Mouse (Mus musculus) adrenal gland, postnatal 36 days (tissue): ENCODE measurements at regions not wholly inside any gene's neighbourhood (a gene's known extent, or its start where the extent isn't known, plus 50 kb on each side); places are given as distances from the start of the nearest gene placed in this dataset.

Source experiments
- DNase-seq, 2 experiments: peaks; one replicate each; pipeline ENCODE4 v3.0.0; 2021; ENCODE audit warnings: mixed read lengths in 1 of 2

DNA sequence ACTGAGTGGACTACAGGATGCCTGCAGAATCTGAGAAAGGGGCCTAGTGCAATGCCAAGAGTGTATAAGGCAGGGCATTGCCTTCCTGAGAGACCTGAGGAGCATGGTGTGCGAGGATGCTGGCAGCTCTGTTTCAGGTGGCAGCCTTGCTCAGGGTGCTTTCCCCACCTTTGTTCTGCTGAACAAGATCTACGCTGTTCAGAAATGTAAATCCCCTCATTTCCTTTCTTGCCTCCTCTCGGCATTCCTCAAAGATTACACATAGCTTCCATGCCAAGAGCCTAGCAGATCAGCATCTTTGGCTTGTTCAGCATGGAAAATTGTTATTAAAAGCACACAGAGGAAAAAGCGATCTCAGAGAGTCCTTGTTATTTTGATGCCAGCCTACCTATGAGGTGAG lies 128.6 kb upstream of the Flrt2 start:
- no peak for DNase-seq

DNA sequence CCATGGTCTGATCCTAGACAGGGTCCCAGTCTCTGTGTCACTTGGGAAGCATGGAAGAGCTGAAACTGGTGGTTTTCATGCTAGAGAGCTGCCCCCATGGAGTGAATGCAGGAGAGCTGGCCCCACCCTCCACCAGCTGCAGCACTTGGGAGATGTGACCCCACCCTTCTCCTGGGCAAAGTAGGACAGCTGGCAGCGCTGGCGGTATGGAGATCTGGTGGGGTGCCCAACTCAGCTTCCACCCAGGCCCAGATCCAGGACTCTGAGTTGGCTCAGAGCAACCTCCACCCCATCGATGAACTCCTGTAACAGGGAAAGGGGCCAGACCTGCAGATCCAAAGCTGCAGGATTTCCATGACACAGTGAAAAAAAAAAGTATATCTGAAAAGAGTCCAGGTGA lies 115.3 kb upstream of the Flrt2 start:
- no peak for DNase-seq

DNA sequence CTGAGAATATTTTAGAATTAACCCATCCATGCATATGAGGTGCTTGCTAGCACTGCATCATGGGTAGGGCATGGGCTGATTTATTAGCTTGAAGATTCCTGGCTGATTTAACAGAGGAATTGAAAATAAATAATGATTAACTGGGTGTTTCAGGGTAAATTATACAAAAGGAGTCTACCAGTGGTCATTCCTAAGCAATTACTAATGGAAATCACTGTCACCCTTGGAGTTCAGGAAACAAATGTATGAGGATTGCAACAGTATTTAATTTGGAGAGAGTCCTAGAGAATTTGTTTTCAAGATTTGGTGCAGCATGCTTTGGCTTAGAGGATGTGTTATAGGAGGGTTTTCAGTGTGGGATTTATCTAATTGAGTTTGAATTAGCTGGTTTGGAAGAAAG lies 103.0 kb upstream of the Flrt2 start:
- no peak for DNase-seq

DNA sequence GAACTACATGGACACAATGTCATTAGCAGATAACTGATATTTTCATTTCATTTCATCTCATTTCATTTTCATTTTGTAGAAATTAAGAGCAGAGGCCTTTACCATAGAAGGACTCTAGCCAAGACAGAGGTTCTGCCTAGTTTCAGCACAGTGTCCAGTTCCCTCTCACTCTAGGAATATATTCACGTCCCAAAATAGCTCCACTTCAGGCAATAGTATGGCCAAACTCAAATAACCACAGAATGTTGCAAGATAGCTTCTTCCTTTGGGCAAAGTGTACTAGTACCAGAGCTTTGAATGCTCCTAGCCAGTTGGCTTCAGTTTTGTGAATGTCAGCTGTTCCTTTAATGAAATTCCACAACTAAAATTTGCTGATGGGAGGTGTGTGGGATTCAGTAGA lies 72.7 kb upstream of the Flrt2 start:
- no peak for DNase-seq

DNA sequence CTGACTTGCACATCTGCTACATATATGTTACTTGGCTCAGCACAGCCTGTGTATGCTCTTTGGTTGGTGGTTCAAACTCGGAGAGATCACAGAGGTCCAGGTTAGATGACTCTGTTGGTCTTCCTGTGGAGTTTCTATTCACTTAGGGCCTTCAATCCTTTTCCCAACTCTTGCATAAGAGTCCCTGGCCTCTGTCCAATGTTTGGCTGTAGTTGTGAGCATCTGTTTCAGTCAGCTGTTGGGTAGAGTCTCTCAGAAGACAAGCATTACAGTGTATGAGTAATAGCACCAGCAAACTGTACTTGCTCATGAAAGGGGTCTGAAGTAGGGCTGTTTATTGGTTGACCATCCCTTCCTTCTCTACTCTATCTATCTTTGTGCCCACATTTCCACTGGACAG lies 61.0 kb upstream of the Flrt2 start:
- DNase-seq = peak; percentile 40 to 53

DNA sequence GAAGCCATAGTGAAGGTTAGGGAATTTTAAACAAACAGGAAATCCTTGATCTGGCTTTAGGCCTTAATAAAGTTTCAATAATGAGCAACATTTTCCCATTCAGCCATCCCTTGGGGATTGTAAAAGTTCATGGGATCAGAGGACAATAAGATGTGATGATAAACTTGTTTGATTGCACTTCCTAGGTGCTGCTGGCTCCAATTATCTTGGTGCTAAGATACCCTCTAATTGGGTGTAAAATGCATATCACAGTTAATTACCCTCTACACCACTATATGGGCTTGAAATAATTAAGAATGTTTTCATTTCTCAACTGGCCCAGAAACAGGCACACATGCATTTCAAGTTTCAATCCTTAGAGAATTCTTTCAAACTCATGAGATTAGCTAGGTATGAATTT lies 55.4 kb upstream of the Flrt2 start:
- no peak for DNase-seq

DNA sequence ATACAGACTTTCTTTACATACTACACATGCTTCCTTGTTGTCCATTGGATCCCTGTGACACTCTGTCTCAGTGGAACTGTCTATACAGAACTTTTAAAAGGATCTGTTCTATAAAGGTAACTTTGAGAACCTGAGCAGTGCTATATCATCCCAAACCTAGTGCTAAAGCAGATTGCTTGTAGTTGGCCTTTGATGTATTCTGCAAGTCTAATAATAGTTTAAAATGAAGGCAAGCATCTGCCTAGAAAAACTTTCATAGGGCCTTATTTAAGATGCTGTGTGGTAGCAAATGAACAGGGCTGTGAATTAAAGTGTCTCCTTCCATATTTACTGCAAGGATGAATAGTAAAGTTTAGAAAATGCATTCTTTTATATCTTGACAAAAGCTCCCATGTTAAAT lies 52.1 kb upstream of the Flrt2 start:
- no peak for DNase-seq

DNA sequence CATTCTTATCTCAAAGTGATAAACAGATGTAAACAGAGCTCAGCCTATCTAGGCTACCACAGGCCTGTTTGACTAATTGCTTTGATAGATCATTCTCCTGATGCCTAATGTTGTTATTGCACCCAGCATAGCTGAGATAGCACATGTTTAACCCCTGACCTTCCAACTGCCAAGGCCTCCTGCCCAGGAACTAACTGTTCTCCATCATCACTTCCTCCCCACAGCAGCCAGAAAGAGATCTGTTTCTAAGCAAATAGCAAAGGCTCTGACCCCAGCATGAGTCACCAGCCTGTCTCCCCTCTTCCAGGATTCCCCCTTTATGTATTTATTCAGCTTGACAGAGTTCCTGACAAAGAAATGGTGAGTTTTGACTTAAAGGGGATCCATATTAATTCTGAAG lies 50.4 kb upstream of the Flrt2 start:
- no peak for DNase-seq
